Mouse (Mus musculus) MEL (cell line): ENCODE results near the gene Stk10. TPM values are rescaled to one million over a fixed set of nuclear protein-coding genes. Genes with fewer than 3 reads are reported as not detected.

Source experiments
- DNase-seq: peaks from one replicate; pipeline ENCODE4 v3.0.0; 2011; ENCODE audit warnings: low read depth, low spot score
- H3K27ac ChIP-seq: 2 replicates; pipeline ENCODE4 v1.5.1; 2012; ENCODE audit warnings: low read depth, mild to moderate bottlenecking, control low read depth, low read length, moderate library complexity; ENCODE audit not compliant: control insufficient read depth
- H3K27me3 ChIP-seq, 2 experiments: fragments of 150-350 bp in 1 of 2; sonication (generic) in 1 of 2; 2 replicates each; pipeline ENCODE4 v1.6.1; 2012; ENCODE audit warnings: low read length in 2 of 2, mild to moderate bottlenecking in 2 of 2, improper control_type of control experiment in 1 of 2, moderate library complexity in 1 of 2; ENCODE audit not compliant: insufficient read depth in 2 of 2, control insufficient read depth in 1 of 2
- H3K36me3 ChIP-seq, 2 experiments: 2 replicates each; pipeline ENCODE4 v1.6.1; 2012 to 2014; ENCODE audit warnings: low read length in 2 of 2, improper control_type of control experiment in 1 of 2, inconsistent platforms in 1 of 2, mild to moderate bottlenecking in 1 of 2; ENCODE audit not compliant: insufficient read depth in 2 of 2, control insufficient read depth in 1 of 2
- H3K4me1 ChIP-seq, 2 experiments: fragments of 150-350 bp in 1 of 2; sonication (generic) in 1 of 2; 2 replicates each; pipeline ENCODE4 v1.6.1; 2012; ENCODE audit warnings: low read length in 2 of 2, improper control_type of control experiment in 1 of 2, mild to moderate bottlenecking in 1 of 2; ENCODE audit not compliant: insufficient read depth in 2 of 2, control insufficient read depth in 1 of 2
- H3K4me3 ChIP-seq, 2 experiments: fragments of 150-350 bp in 1 of 2; sonication (generic) in 1 of 2; 2 replicates each; pipeline ENCODE4 v1.5.1; 2012; ENCODE audit warnings: low read depth in 2 of 2, low read length in 2 of 2, mild to moderate bottlenecking in 2 of 2, moderate library complexity in 2 of 2, control low read depth in 1 of 2, improper control_type of control experiment in 1 of 2; ENCODE audit not compliant: control insufficient read depth in 1 of 2, insufficient read depth in 1 of 2
- H3K79me2 ChIP-seq: 2 replicates; pipeline ENCODE4 v1.6.1; 2012; ENCODE audit warnings: mild to moderate bottlenecking, low read length, moderate library complexity; ENCODE audit not compliant: control insufficient read depth, poor library complexity, insufficient read depth
- H3K9ac ChIP-seq: 2 replicates; pipeline ENCODE4 v1.6.1; 2012; ENCODE audit warnings: low read depth, mild to moderate bottlenecking, control low read depth, low read length, moderate library complexity; ENCODE audit not compliant: control insufficient read depth, poor library complexity, severe bottlenecking
- H3K9me3 ChIP-seq: fragments of 150-350 bp; sonication (generic); replicated peaks from 2 replicates; pipeline ENCODE4 v1.6.1; 2012; ENCODE audit warnings: mild to moderate bottlenecking, low read length, improper control_type of control experiment, moderate library complexity; ENCODE audit not compliant: insufficient read depth
- BHLHE40 ChIP-seq: IDR thresholded peaks from 2 replicates; pipeline ENCODE4 v1.6.1; 2012; ENCODE audit warnings: low read depth, mild to moderate bottlenecking, inconsistent platforms, low read length, improper control_type of control experiment, borderline replicate concordance
- CHD1 ChIP-seq: IDR thresholded peaks from 2 replicates; pipeline ENCODE4 v1.6.1; 2012; ENCODE audit warnings: low read depth, mild to moderate bottlenecking, inconsistent platforms, low read length, improper control_type of control experiment
- E2F4 ChIP-seq: IDR thresholded peaks from 2 replicates; pipeline ENCODE4 v1.6.1; 2011; ENCODE audit warnings: low read depth, low read length, improper control_type of control experiment, borderline replicate concordance
- ELF1 ChIP-seq: IDR thresholded peaks from 2 replicates; pipeline ENCODE4 v1.6.1; 2014; ENCODE audit warnings: low read depth, mild to moderate bottlenecking, inconsistent platforms, low read length, improper control_type of control experiment, moderate library complexity
- ETS1 ChIP-seq: IDR thresholded peaks from 2 replicates; pipeline ENCODE4 v1.6.1; 2012; ENCODE audit warnings: low read depth, mild to moderate bottlenecking, inconsistent platforms, low read length, improper control_type of control experiment, moderate library complexity
- GABPA ChIP-seq: IDR thresholded peaks from 2 replicates; pipeline ENCODE4 v1.6.1; 2012; ENCODE audit warnings: low read depth, mild to moderate bottlenecking, inconsistent platforms, low read length, improper control_type of control experiment, moderate library complexity
- HCFC1 ChIP-seq: IDR thresholded peaks from 2 replicates; pipeline ENCODE4 v1.6.1; 2012; ENCODE audit warnings: low read depth, mild to moderate bottlenecking, inconsistent platforms, low read length, improper control_type of control experiment, moderate library complexity
- MAFK ChIP-seq: IDR thresholded peaks from 2 replicates; pipeline ENCODE4 v1.6.1; 2011; ENCODE audit warnings: low read depth, mild to moderate bottlenecking, low read length, improper control_type of control experiment, borderline replicate concordance
- MXI1 ChIP-seq: IDR thresholded peaks from 2 replicates; pipeline ENCODE4 v1.6.1; 2011; ENCODE audit warnings: mild to moderate bottlenecking, low read depth, low read length, improper control_type of control experiment
- NELFE ChIP-seq: IDR thresholded peaks from 2 replicates; pipeline ENCODE4 v1.6.1; 2011; ENCODE audit warnings: low read depth, low read length, improper control_type of control experiment
- NRF1 ChIP-seq: IDR thresholded peaks from 2 replicates; pipeline ENCODE4 v1.6.1; 2014; ENCODE audit warnings: low read depth, mild to moderate bottlenecking, inconsistent platforms, low read length, improper control_type of control experiment, moderate library complexity; ENCODE audit not compliant: poor library complexity, insufficient read depth, severe bottlenecking
- RCOR1 ChIP-seq: IDR thresholded peaks from 2 replicates; pipeline ENCODE4 v1.6.1; 2012; ENCODE audit warnings: low read depth, mild to moderate bottlenecking, inconsistent platforms, low read length, improper control_type of control experiment
- TBP ChIP-seq: IDR thresholded peaks from 2 replicates; pipeline ENCODE4 v1.8.0; 2011; ENCODE audit warnings: low read depth, low read length, improper control_type of control experiment
- USF1 ChIP-seq: IDR thresholded peaks from 2 replicates; pipeline ENCODE4 v1.6.1; 2014; ENCODE audit warnings: low read depth, mild to moderate bottlenecking, inconsistent platforms, low read length, improper control_type of control experiment, moderate library complexity
- USF2 ChIP-seq, 2 experiments: IDR thresholded peaks; 2 replicates each; pipeline ENCODE4 v1.6.1; 2011 to 2012; ENCODE audit warnings: improper control_type of control experiment in 2 of 2, low read length in 2 of 2, borderline replicate concordance in 1 of 2, inconsistent platforms in 1 of 2, low read depth in 1 of 2, mild to moderate bottlenecking in 1 of 2; ENCODE audit not compliant: insufficient read depth in 1 of 2
- ZC3H11A ChIP-seq: IDR thresholded peaks from 2 replicates; pipeline ENCODE4 v1.6.1; 2012; ENCODE audit warnings: low read depth, mild to moderate bottlenecking, inconsistent platforms, low read length, improper control_type of control experiment
- ZKSCAN1 ChIP-seq: IDR thresholded peaks from 2 replicates; pipeline ENCODE4 v1.6.1; 2012; ENCODE audit warnings: low read depth, mild to moderate bottlenecking, inconsistent platforms, low read length, improper control_type of control experiment, moderate library complexity
- ZMIZ1 ChIP-seq: IDR thresholded peaks from 2 replicates; pipeline ENCODE4 v1.6.1; 2012; ENCODE audit warnings: low read depth, mild to moderate bottlenecking, inconsistent platforms, low read length, improper control_type of control experiment, moderate library complexity
- ZNF384 ChIP-seq: IDR thresholded peaks from 2 replicates; pipeline ENCODE4 v1.6.1; 2012; ENCODE audit warnings: low read depth, mild to moderate bottlenecking, inconsistent platforms, low read length, improper control_type of control experiment
- polyA plus RNA-seq, 2 experiments: library from polyadenylated mRNA; stranded (reverse) in 1 of 2; unstranded in 1 of 2; fragments of >175 nt in 1 of 2; fragments of >200 nt in 1 of 2; gene quantifications; 2 replicates each; pipeline versions ENCODE4 v1.2.1 to v1.2.4; 2012; ENCODE audit warnings: low replicate concordance in 2 of 2, low read depth in 1 of 2; ENCODE audit not compliant: insufficient read length in 2 of 2, insufficient read depth in 1 of 2, missing spikeins in 1 of 2
- total RNA-seq: library from RNA; depleted of rRNA; stranded (reverse); fragments of 300-350 nt; gene quantifications from 2 replicates; pipeline ENCODE4 v1.2.3, GENCODE M21; 2012

The Stk10 gene
- total and polyA plus RNA-seq, 3 experiments: 10.8 to 14.4 TPM; not detected in 1

- Histone ChIP-seq H3K36me3 (peaks cover 0 to 7% of the 10 kb centered on the region in 2 experiments; a peak in 2 of 4 replicates), H3K27me3 (no peaks in the 10 kb centered on the region), H3K79me2 (no peaks in the 10 kb centered on the region), H3K4me3 (no peak overlapping the region), H3K9ac (no peak overlapping the region), H3K4me1 (peaks cover 4 to 19% of the 10 kb centered on the region in 2 experiments; a peak in 3 of 4 replicates), H3K9me3 (no peaks in the 10 kb centered on the region), H3K27ac (no peak overlapping the region)
- TF ChIP-seq ETS1 (no peak), RCOR1 (no peak), NRF1 (no peak)
- no peak for DNase-seq
These were observed 35.7 kb downstream of the Stk10 start for GRCm38 (mm10) chr11:32568637-32569293.

DNA sequence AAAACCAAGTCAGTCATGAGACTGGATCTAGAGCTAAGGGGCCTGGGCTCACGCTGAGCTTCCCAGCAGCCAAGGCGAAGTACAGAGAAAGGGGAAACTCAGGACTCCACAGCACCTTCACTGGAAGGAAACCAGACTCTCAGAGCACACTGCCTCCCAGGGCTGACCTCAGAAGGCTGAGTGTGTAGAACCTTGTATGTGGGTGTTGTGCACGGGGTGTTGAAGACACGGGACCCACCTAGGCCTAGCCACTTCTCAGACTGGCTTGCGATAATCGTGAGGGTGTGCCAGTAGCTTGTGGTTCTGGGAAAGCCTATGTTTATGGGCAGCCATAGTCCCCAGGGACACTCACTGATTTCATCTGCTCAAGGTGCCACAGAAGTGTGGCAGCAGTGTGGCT lies 38.0 kb downstream of the Stk10 start:
- no peaks in the 10 kb centered on the region for H3K36me3 ChIP-seq
- H3K27ac ChIP-seq: no peak overlapping the region
- H3K4me3 ChIP-seq: no peak overlapping the region
- DNase-seq: no peak
- H3K9ac ChIP-seq: no peak overlapping the region
- H3K4me1 ChIP-seq: no peaks in the 10 kb centered on the region
- H3K79me2 ChIP-seq: no peaks in the 10 kb centered on the region
- H3K27me3 ChIP-seq: no peaks in the 10 kb centered on the region
- no peak for TF ChIP-seq GABPA
- no peak for TF ChIP-seq MAFK
- no peak for TF ChIP-seq ETS1
- TF ChIP-seq NELFE: no peak
- TF ChIP-seq ZKSCAN1: no peak
- no peak for TF ChIP-seq E2F4
- no peak for TF ChIP-seq ZC3H11A
- TF ChIP-seq ELF1: no peak
- no peak for TF ChIP-seq HCFC1
- TF ChIP-seq BHLHE40: no peak
- TF ChIP-seq TBP: no peak
- TF ChIP-seq NRF1: no peak
- TF ChIP-seq ZNF384: no peak
- no peak for TF ChIP-seq MXI1
- no peak for TF ChIP-seq RCOR1
- no peak for TF ChIP-seq USF2 (IDR thresholded peaks at IDR 0.05; ENCODE audit: borderline replicate concordance in 1 of 2, insufficient read depth in 1 of 2, low read depth in 1 of 2, low read length in 2 of 2)
- no peak for TF ChIP-seq USF1
- no peak for TF ChIP-seq ZMIZ1
- TF ChIP-seq CHD1: no peak
- H3K9me3 ChIP-seq: no peaks in the 10 kb centered on the region
